Mouse (Mus musculus) heart, postnatal 0 days (tissue): ENCODE data around the gene Frs3. TPM values are rescaled to one million over a fixed set of nuclear protein-coding genes. Genes with fewer than 3 reads are reported as not detected.
A peak's percentile ranks its signal among the peaks of the same experiment; 100 is the strongest.

Source experiments
- ATAC-seq: fragments of 200-750 bp; cut with Nextera tagmentation; 2 replicates; pipeline ENCODE4 v1.8.0; 2017; ENCODE audit warnings: low read depth, moderate number of reproducible peaks, moderate library complexity; ENCODE audit not compliant: insufficient read depth
- DNase-seq: peaks from one replicate; pipeline ENCODE4 v3.0.0-alpha.2; 2016; ENCODE audit warnings: low spot score
- H3K27ac ChIP-seq: fragments of 300-500 bp; sonication (generic); 2 replicates; pipeline ENCODE4 v1.5.1; 2014; ENCODE audit warnings: low read depth, mild to moderate bottlenecking
- H3K27me3 ChIP-seq: fragments of 300-500 bp; sonication (generic); 2 replicates; pipeline ENCODE4 v1.6.1; 2014; ENCODE audit warnings: low read length, mixed read lengths; ENCODE audit not compliant: control insufficient read depth, insufficient read depth
- H3K36me3 ChIP-seq: fragments of 300-500 bp; sonication (generic); replicated peaks from 2 replicates; pipeline ENCODE4 v1.6.1; 2014; ENCODE audit warnings: low read length, mixed read lengths; ENCODE audit not compliant: control insufficient read depth, insufficient read depth
- H3K4me1 ChIP-seq: fragments of 300-500 bp; sonication (generic); 2 replicates; pipeline ENCODE4 v1.6.1; 2014; ENCODE audit warnings: antibody characterized with exemption; ENCODE audit not compliant: control insufficient read depth, insufficient read depth
- H3K4me2 ChIP-seq: fragments of 300-500 bp; sonication (generic); 2 replicates; pipeline ENCODE4 v1.6.1; 2014; ENCODE audit warnings: low read depth, mild to moderate bottlenecking, low read length, moderate library complexity
- H3K4me3 ChIP-seq: fragments of 300-500 bp; sonication (generic); 2 replicates; pipeline ENCODE4 v1.5.1; 2014; ENCODE audit warnings: low read depth, low read length
- H3K9ac ChIP-seq: fragments of 300-500 bp; sonication (generic); replicated peaks from 2 replicates; pipeline ENCODE4 v1.6.1; 2014; ENCODE audit warnings: low read depth, low read length, mixed read lengths
- H3K9me3 ChIP-seq: fragments of 300-500 bp; sonication (generic); replicated peaks from 2 replicates; pipeline ENCODE4 v1.6.1; 2016; ENCODE audit warnings: low read length; ENCODE audit not compliant: control insufficient read depth
- CTCF ChIP-seq: IDR thresholded peaks from 2 replicates; pipeline ENCODE4 v1.5.1; 2016; ENCODE audit warnings: antibody characterized with exemption, control low read depth, low read depth
- EP300 ChIP-seq: IDR thresholded peaks from 2 replicates; pipeline ENCODE4 v1.6.1; 2016; ENCODE audit warnings: antibody characterized with exemption, low read depth
- WGBS: fragments of 180-500 bp; shearing (Covaris S2); extraction: QIAGEN DNeasy Blood & Tissue Kit; methylation state at CpG from one replicate; pipeline ENCODE4 v1.1.7; 2014; 5-methylcytosine and 5-hydroxymethylcytosine counted together
- polyA plus RNA-seq: library from polyadenylated mRNA; unstranded; fragments of >200 nt; fragmentation: Nextera tagmentation; extraction: Ambion mirVana; gene quantifications from 2 replicates; pipeline ENCODE4 v1.2.1, GENCODE M21; 2015
- total RNA-seq: library from RNA; depleted of rRNA; stranded (reverse); fragments of >200 nt; gene quantifications from 2 replicates; pipeline ENCODE4 v1.2.3, GENCODE M21; 2014; ENCODE audit warnings: low replicate concordance

The Frs3 gene
- total and polyA plus RNA-seq, 2 experiments from 2014 or later, result 4.2 to 18.9 TPM

- WGBS, result 71% methylated on average over 4 of the region's 4 CpGs
- no peak for ATAC-seq
These were observed 19.7 kb upstream of the Frs3 start for GRCm38 (mm10) chr17:47669166-47669565.

DNA sequence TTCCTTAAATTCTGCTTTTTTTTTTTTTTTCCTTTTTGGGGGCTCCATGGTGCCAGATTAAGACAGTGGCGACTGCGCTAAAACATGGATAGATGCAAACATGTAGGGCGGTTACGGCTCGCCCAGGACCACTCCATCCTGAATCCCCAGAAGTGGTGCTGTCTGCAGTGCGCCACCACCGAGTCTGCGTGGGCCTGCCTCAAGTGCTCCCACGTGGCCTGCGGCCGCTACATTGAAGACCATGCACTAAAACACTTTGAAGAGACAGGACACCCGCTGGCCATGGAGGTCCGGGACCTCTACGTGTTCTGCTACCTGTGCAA lies 16.9 kb upstream of the Frs3 start:
- H3K4me3 ChIP-seq, result peak overlapping the region; percentile 44
- 28% methylated on average over 14 of the region's 14 CpGs for WGBS
- no peaks in the 10 kb centered on the region for H3K9me3 ChIP-seq
- peak overlapping the region; percentile 49; the same call in 1 of the 2 replicates for H3K9ac ChIP-seq
- ATAC-seq (peak; percentile 30; the same call in 1 of the 2 replicates), DNase-seq (no peak)
- peak overlapping the region; percentile 83 for H3K4me2 ChIP-seq
- no peak overlapping the region for H3K27ac ChIP-seq
- H3K36me3 ChIP-seq, result 0 out of 2 replicates have a peak, but pooled peaks cover 10% of the 10 kb centered on the region
- H3K4me1 ChIP-seq, result no peaks in the 10 kb centered on the region; the same call in 1 of the 2 replicates
- TF ChIP-seq CTCF, result no peak
- no peak for TF ChIP-seq EP300
- no peaks in the 10 kb centered on the region for H3K27me3 ChIP-seq

More at GRCm38 (mm10) chr17:47669166-47669565, 19.7 kb upstream of the Frs3 start:
- Histone ChIP-seq H3K4me1 (no peaks in the 10 kb centered on the region; the same call in 1 of the 2 replicates), H3K36me3 (no peaks in the 10 kb centered on the region), H3K4me2 (no peak overlapping the region), H3K9me3 (no peaks in the 10 kb centered on the region), H3K9ac (no peak overlapping the region), H3K27me3 (no peaks in the 10 kb centered on the region), H3K4me3 (no peak overlapping the region), H3K27ac (no peak overlapping the region)
- no peak for TF ChIP-seq CTCF
- TF ChIP-seq EP300, result no peak
- no peak for DNase-seq

DNA sequence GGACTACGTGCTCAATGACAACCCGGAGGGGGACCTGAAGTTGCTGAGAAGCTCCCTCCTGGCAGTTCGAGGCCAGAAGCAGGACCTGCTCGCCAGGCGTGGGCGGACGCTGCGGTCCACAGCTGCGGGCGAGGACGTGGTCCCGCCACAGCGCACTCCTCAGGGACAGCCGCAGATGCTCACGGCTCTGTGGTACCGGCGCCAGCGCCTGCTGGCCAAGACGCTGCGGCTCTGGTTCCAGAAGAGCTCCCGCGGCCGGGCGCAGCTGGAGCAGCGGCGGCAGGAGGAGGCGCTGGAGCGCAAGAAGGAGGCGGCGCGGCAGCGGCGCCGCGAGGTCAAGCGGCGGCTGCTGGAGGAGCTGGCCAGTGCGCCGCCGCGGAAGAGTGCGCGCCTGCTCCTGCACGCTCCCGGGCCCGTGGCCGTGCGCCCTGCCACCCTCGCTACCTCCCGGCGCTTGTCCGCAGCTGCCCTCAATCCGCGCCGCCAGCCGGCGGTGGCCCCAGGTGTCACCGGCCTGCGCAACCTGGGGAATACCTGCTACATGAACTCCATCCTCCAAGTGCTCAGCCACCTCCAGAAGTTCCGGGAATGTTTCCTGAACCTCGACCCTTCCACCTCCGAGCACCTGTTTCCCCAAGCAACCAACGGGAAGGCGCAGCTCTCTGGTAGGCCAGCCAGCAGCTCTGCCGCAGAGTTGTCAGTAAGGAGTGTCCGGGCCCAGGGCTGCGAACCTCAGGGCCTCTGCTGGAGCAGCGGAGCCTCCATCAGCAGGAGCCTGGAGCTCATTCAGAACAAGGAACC lies 16.3 kb upstream of the Frs3 start:
- H3K36me3 ChIP-seq, result 0 out of 2 replicates have a peak, but pooled peaks cover 10% of the 10 kb centered on the region
- peak overlapping the region; percentile 44 for H3K4me3 ChIP-seq
- peak overlapping the region; percentile 83 for H3K4me2 ChIP-seq
- ATAC-seq (peak; percentile 82), DNase-seq (peak; percentile 64)
- no peaks in the 10 kb centered on the region for H3K9me3 ChIP-seq
- WGBS, result 8% methylated on average over 49 of the region's 68 CpGs
- no peak overlapping the region for H3K27ac ChIP-seq
- no peaks in the 10 kb centered on the region; the same call in 1 of the 2 replicates for H3K4me1 ChIP-seq
- H3K27me3 ChIP-seq, result no peaks in the 10 kb centered on the region
- TF ChIP-seq CTCF, result no peak; the same call in 1 of the 2 replicates
- no peak for TF ChIP-seq EP300
- H3K9ac ChIP-seq, result peak overlapping the region; percentile 49

DNA sequence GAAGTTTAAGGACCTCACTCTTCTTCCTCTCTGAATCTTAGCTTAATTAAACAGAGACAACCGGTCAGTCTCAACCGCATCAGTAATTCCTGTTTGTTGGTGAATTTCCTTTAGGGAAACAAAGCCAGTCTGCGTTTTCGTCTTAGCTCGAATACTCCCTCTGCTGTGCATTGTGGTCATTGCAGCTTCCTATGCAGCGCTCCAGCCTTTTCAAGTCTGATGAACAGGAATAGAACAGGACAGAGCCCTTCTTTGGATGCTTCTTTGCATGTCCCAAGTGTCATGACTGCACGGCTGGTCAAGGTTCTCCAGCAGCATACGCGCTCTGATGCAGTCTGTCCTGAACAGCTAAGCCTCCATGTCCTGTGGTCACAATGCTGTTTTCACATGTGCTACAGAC lies 12.2 kb upstream of the Frs3 start:
- peak; percentile 64 for DNase-seq
- no peaks in the 10 kb centered on the region; the same call in 1 of the 2 replicates for H3K4me1 ChIP-seq
- no peak for ATAC-seq
- H3K27ac ChIP-seq, result no peak overlapping the region
- peak; percentile 86 for TF ChIP-seq CTCF
- TF ChIP-seq EP300, result no peak
- no peaks in the 10 kb centered on the region for H3K27me3 ChIP-seq
- peaks cover 34% of the 10 kb centered on the region for H3K36me3 ChIP-seq
- H3K4me2 ChIP-seq, result no peak overlapping the region
- H3K9ac ChIP-seq, result no peak overlapping the region
- no peak overlapping the region for H3K4me3 ChIP-seq
- 17% methylated on average over 9 of the region's 9 CpGs for WGBS
- no peaks in the 10 kb centered on the region for H3K9me3 ChIP-seq

GRCm38 (mm10) chr17:47678238-47678637 lies 10.6 kb upstream of the Frs3 start:
- DNase-seq (no peak), ATAC-seq (no peak)
- Histone ChIP-seq H3K27ac (no peak overlapping the region), H3K4me1 (no peaks in the 10 kb centered on the region), H3K36me3 (peaks cover 50% of the 10 kb centered on the region), H3K4me3 (no peak overlapping the region), H3K27me3 (no peaks in the 10 kb centered on the region), H3K4me2 (no peak overlapping the region), H3K9ac (no peak overlapping the region), H3K9me3 (no peaks in the 10 kb centered on the region)
- WGBS, result 90% methylated on average over 5 of the region's 5 CpGs
- TF ChIP-seq EP300 (no peak), CTCF (no peak)
